Mouse (Mus musculus) MEL (cell line): Measurements from ENCODE around the gene Eps15.

Source experiments
- BHLHE40 ChIP-seq: IDR thresholded peaks from 2 replicates; pipeline ENCODE4 v1.6.1; 2012; ENCODE audit warnings: low read depth, mild to moderate bottlenecking, inconsistent platforms, low read length, improper control_type of control experiment, borderline replicate concordance
- CTCF ChIP-seq, 3 experiments: IDR thresholded peaks in 2 of 3; conservative IDR thresholded peaks in 1 of 3; 2 replicates each; pipeline ENCODE4 v1.5.1; 2011 to 2012; ENCODE audit warnings: low read length in 3 of 3, low read depth in 2 of 3, mild to moderate bottlenecking in 2 of 3, improper control_type of control experiment in 1 of 3, inconsistent platforms in 1 of 3, mixed read lengths in 1 of 3, moderate library complexity in 1 of 3; ENCODE audit not compliant: control insufficient read depth in 1 of 3, insufficient read depth in 1 of 3, poor library complexity in 1 of 3, severe bottlenecking in 1 of 3
- EP300 ChIP-seq, 2 experiments: IDR thresholded peaks; 2 replicates each; pipeline ENCODE4 v1.6.1; 2011; ENCODE audit warnings: improper control_type of control experiment in 2 of 2, low read length in 2 of 2, low read depth in 1 of 2, mild to moderate bottlenecking in 1 of 2
- GATA1 ChIP-seq: IDR thresholded peaks from 2 replicates; pipeline ENCODE4 v1.6.1; 2011; ENCODE audit warnings: low read depth, low read length, improper control_type of control experiment
- KAT2A ChIP-seq: conservative IDR thresholded peaks from 2 replicates; pipeline ENCODE4 v1.6.1; 2012; ENCODE audit warnings: low read depth, low read length, improper control_type of control experiment, inconsistent platforms
- MXI1 ChIP-seq: IDR thresholded peaks from 2 replicates; pipeline ENCODE4 v1.6.1; 2011; ENCODE audit warnings: mild to moderate bottlenecking, low read depth, low read length, improper control_type of control experiment
- NELFE ChIP-seq: IDR thresholded peaks from 2 replicates; pipeline ENCODE4 v1.6.1; 2011; ENCODE audit warnings: low read depth, low read length, improper control_type of control experiment
- POLR2A ChIP-seq, 2 experiments: IDR thresholded peaks; 2 replicates each; pipeline ENCODE4 v1.6.1; 2011 to 2012; ENCODE audit warnings: low read length in 2 of 2, mild to moderate bottlenecking in 2 of 2, control low read depth in 1 of 2, improper control_type of control experiment in 1 of 2, low read depth in 1 of 2, moderate library complexity in 1 of 2; ENCODE audit not compliant: control insufficient read depth in 1 of 2, insufficient read depth in 1 of 2, poor library complexity in 1 of 2
- RCOR1 ChIP-seq: IDR thresholded peaks from 2 replicates; pipeline ENCODE4 v1.6.1; 2012; ENCODE audit warnings: low read depth, mild to moderate bottlenecking, inconsistent platforms, low read length, improper control_type of control experiment
- SMC3 ChIP-seq: IDR thresholded peaks from 2 replicates; pipeline ENCODE4 v1.6.1; 2011; ENCODE audit warnings: low read depth, low read length, improper control_type of control experiment
- USF1 ChIP-seq: IDR thresholded peaks from 2 replicates; pipeline ENCODE4 v1.6.1; 2014; ENCODE audit warnings: low read depth, mild to moderate bottlenecking, inconsistent platforms, low read length, improper control_type of control experiment, moderate library complexity
- ZNF384 ChIP-seq: IDR thresholded peaks from 2 replicates; pipeline ENCODE4 v1.6.1; 2012; ENCODE audit warnings: low read depth, mild to moderate bottlenecking, inconsistent platforms, low read length, improper control_type of control experiment

DNA sequence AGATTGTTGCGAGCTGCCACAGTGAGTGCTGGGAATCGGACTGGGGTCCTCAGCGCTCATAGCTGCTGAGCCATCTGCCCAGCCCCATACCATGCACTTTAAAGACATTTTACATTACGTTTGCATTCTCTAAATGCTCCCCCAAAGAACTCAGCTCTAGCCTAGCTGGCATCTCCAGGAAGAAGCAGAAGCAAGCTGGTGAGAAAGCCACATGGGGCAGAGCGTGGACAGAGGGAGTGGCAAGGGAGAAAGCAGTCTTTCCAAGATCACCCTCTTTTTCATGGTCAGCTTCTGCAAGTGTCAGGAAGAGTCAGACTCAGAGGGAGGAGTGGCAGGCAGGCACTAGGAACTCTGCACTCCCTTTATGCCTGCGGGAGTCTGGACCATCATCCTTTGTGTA is 23.3 kb upstream of the Eps15 start:
- TF ChIP-seq KAT2A = no peak
- no peak for TF ChIP-seq POLR2A (IDR thresholded peaks at IDR 0.05; ENCODE audit: control insufficient read depth in 1 of 2, insufficient read depth in 1 of 2, low read depth in 1 of 2, low read length in 2 of 2, poor library complexity in 1 of 2)
- no peak for TF ChIP-seq ZNF384
- no peak for TF ChIP-seq GATA1
- peak; percentile 44; the same call in 1 of the 2 replicates for TF ChIP-seq MXI1
- TF ChIP-seq EP300 (IDR thresholded peaks at IDR 0.05; ENCODE audit: low read depth in 1 of 2, low read length in 2 of 2) = no peak
- TF ChIP-seq CTCF (IDR thresholded peaks at IDR 0.05 in 2 of 3, conservative IDR thresholded peaks at IDR 0.05 in 1 of 3; ENCODE audit: control insufficient read depth in 1 of 3, insufficient read depth in 1 of 3, low read depth in 2 of 3, low read length in 3 of 3, poor library complexity in 1 of 3, severe bottlenecking in 1 of 3) = no peak
- no peak for TF ChIP-seq RCOR1
- TF ChIP-seq NELFE = no peak
- TF ChIP-seq SMC3 = no peak
- TF ChIP-seq USF1 = no peak
- no peak for TF ChIP-seq BHLHE40
